Mouse (Mus musculus) macrophage (primary cell): ENCODE data around the gene Alg12. TPM values are rescaled to one million over a fixed set of nuclear protein-coding genes. Genes with fewer than 3 reads are reported as not detected.
"Not testable (repeated sequence)": the region's sequence is repeated elsewhere in the genome, so short reads cannot be mapped to it uniquely, and the experiment has no call there.

Experiments used
- H3K27ac ChIP-seq: fragments of 350-480 bp; formaldehyde crosslinking; 2 replicates; pipeline ENCODE4 v1.9.0; 2021
- H3K36me3 ChIP-seq: fragments of 350-480 bp; formaldehyde crosslinking; 2 replicates; pipeline ENCODE4 v1.9.0; 2021; ENCODE audit errors: inconsistent target
- H3K4me3 ChIP-seq: fragments of 350-480 bp; formaldehyde crosslinking; 2 replicates; pipeline ENCODE4 v1.9.0; 2021; ENCODE audit errors: inconsistent target
- H3K79me2 ChIP-seq: fragments of 350-480 bp; formaldehyde crosslinking; 2 replicates; pipeline ENCODE4 v1.9.0; 2021; ENCODE audit errors: inconsistent target
- WGBS: methylation state at CpG from one replicate; pipeline ENCODE4 v1.1.7; 2026; ENCODE audit warnings: inconsistent platforms; ENCODE audit not compliant: missing documents; 5-methylcytosine and 5-hydroxymethylcytosine counted together
- polyA plus RNA-seq: library from polyadenylated mRNA; stranded (reverse); fragments of 250-400 nt; gene quantifications from 3 replicates; pipeline ENCODE4 v1.2.4, GENCODE M21; 2018; ENCODE audit warnings: inconsistent platforms

Gene Alg12
- polyA plus RNA-seq, 1 experiment from 2014 or later = 16.9 TPM

- H3K4me3 ChIP-seq = no peak overlapping the region
- WGBS = 89% methylated on average over 6 of the region's 6 CpGs
- no peaks in the 10 kb centered on the region for H3K79me2 ChIP-seq
- H3K36me3 ChIP-seq = peaks cover 25% of the 10 kb centered on the region
- no peak overlapping the region for H3K27ac ChIP-seq
Measured at GRCm38 (mm10) chr15:88802348-88802747, 16.8 kb downstream of the Alg12 start.

- no peaks in the 10 kb centered on the region for H3K79me2 ChIP-seq
- H3K4me3 ChIP-seq = no peak overlapping the region
- 88% methylated on average over 3 of the region's 3 CpGs for WGBS
- no peak overlapping the region for H3K27ac ChIP-seq
- H3K36me3 ChIP-seq = peaks cover 25% of the 10 kb centered on the region
Measured at GRCm38 (mm10) chr15:88801903-88802302, 17.2 kb downstream of the Alg12 start.

- Histone ChIP-seq H3K4me3 (no peak overlapping the region), H3K36me3 (peaks cover 20% of the 10 kb centered on the region), H3K79me2 (no peaks in the 10 kb centered on the region), H3K27ac (no peak overlapping the region)
- 85% methylated on average over 6 of the region's 6 CpGs for WGBS
Measured at GRCm38 (mm10) chr15:88800921-88801354, 18.2 kb downstream of the Alg12 start.

GRCm38 (mm10) chr15:88799950-88800371 is 19.2 kb downstream of the Alg12 start:
- Histone ChIP-seq H3K79me2 (no peaks in the 10 kb centered on the region), H3K36me3 (peaks cover 12% of the 10 kb centered on the region; the same call in 1 of the 2 replicates), H3K4me3 (no peak overlapping the region), H3K27ac (no peak overlapping the region)
- WGBS = 92% methylated on average over 11 of the region's 11 CpGs

GRCm38 (mm10) chr15:88794729-88795128 is 24.4 kb downstream of the Alg12 start:
- H3K27ac ChIP-seq, H3K4me3 ChIP-seq, H3K79me2 ChIP-seq, H3K36me3 ChIP-seq: not testable (repeated sequence)
- 97% methylated on average over 3 of the region's 5 CpGs for WGBS

GRCm38 (mm10) chr15:88792140-88792850 is 26.8 kb downstream of the Alg12 start:
- WGBS = 85% methylated on average over 3 of the region's 4 CpGs
- Histone ChIP-seq H3K4me3 (no peak overlapping the region), H3K27ac (no peak overlapping the region), H3K36me3 (no peaks in the 10 kb centered on the region), H3K79me2 (no peaks in the 10 kb centered on the region)

GRCm38 (mm10) chr15:88774630-88775029 is 44.5 kb downstream of the Alg12 start:
- WGBS = 92% methylated on average over 5 of the region's 5 CpGs
- H3K4me3 ChIP-seq, H3K27ac ChIP-seq, H3K36me3 ChIP-seq: not testable (repeated sequence)
- peaks cover 59% of the 10 kb centered on the region for H3K79me2 ChIP-seq

- peaks cover 55% of the 10 kb centered on the region for H3K79me2 ChIP-seq
- peaks cover 4% of the 10 kb centered on the region; the same call in 1 of the 2 replicates for H3K36me3 ChIP-seq
- WGBS = 78% methylated on average over 1 of the region's 1 CpGs
- H3K4me3 ChIP-seq = no peak overlapping the region
- H3K27ac ChIP-seq = no peak overlapping the region
Measured at GRCm38 (mm10) chr15:88768537-88768936, 50.6 kb downstream of the Alg12 start.

GRCm38 (mm10) chr15:88766139-88766538 is 53.0 kb downstream of the Alg12 start:
- not testable (repeated sequence) for H3K27ac ChIP-seq, H3K4me3 ChIP-seq
- Histone ChIP-seq H3K79me2 (peaks cover 71% of the 10 kb centered on the region), H3K36me3 (peaks cover 11% of the 10 kb centered on the region; the same call in 1 of the 2 replicates)
- WGBS = 100% methylated on average over 2 of the region's 2 CpGs

- no peak overlapping the region for H3K4me3 ChIP-seq
- H3K27ac ChIP-seq = no peak overlapping the region
- H3K79me2 ChIP-seq = peaks cover 94% of the 10 kb centered on the region
- H3K36me3 ChIP-seq = peaks cover 25% of the 10 kb centered on the region; the same call in 1 of the 2 replicates
- 90% methylated on average over 4 of the region's 4 CpGs for WGBS
Measured at GRCm38 (mm10) chr15:88761551-88761950, 57.6 kb downstream of the Alg12 start.

- Histone ChIP-seq H3K4me3 (no peak overlapping the region), H3K79me2 (peaks cover 98% of the 10 kb centered on the region), H3K27ac (no peak overlapping the region), H3K36me3 (peaks cover 27% of the 10 kb centered on the region; the same call in 1 of the 2 replicates)
- 92% methylated on average over 3 of the region's 3 CpGs for WGBS
Measured at GRCm38 (mm10) chr15:88758061-88758460, 61.1 kb downstream of the Alg12 start.

GRCm38 (mm10) chr15:88755761-88756160 is 63.4 kb downstream of the Alg12 start:
- Histone ChIP-seq H3K4me3 (no peak overlapping the region), H3K79me2 (peaks cover 86% of the 10 kb centered on the region), H3K36me3 (peaks cover 16% of the 10 kb centered on the region; the same call in 1 of the 2 replicates), H3K27ac (no peak overlapping the region)
- WGBS = 95% methylated on average over 11 of the region's 18 CpGs

Other genes starting within 250 kb of the Alg12 start
- not detected in 3 replicates for gene Zdhhc25, start 219.0 kb downstream of the Alg12 start, polyA plus RNA-seq
- 24.4 to 27.9 TPM (median 25.9 TPM) in 3 replicates for gene Brd1, start 85.1 kb downstream of the Alg12 start, polyA plus RNA-seq
- gene Zbed4, start 67.7 kb downstream of the Alg12 start, polyA plus RNA-seq = 10.9 to 13.5 TPM (median 12.4 TPM) in 3 replicates
- 23.5 to 44.3 TPM (median 25.4 TPM) in 3 replicates for gene Creld2, start 328 bp upstream of the Alg12 start, polyA plus RNA-seq
- 2.9 to 8.0 TPM (median 7.6 TPM) in 3 replicates for gene Pim3, start 42.9 kb upstream of the Alg12 start, polyA plus RNA-seq
- not detected in 3 replicates for gene Ttll8, start 135.1 kb upstream of the Alg12 start, polyA plus RNA-seq
- not detected in 3 replicates for gene Mlc1, start 159.7 kb upstream of the Alg12 start, polyA plus RNA-seq
- not detected in 3 replicates for gene Mov10l1, start 163.6 kb upstream of the Alg12 start, polyA plus RNA-seq
- gene Panx2, start 240.4 kb upstream of the Alg12 start, polyA plus RNA-seq = not detected in 3 replicates